Mouse (Mus musculus) lung, embryonic 14.5 days (tissue): ENCODE results near the gene Ints7. TPM values are rescaled to one million over a fixed set of nuclear protein-coding genes. Genes with fewer than 3 reads are reported as not detected.
A peak's percentile ranks its signal among the peaks of the same experiment; 100 is the strongest.

Source experiments
- ATAC-seq: fragments of 200-750 bp; cut with Nextera tagmentation; 2 replicates; pipeline ENCODE4 v1.8.0; 2017; ENCODE audit warnings: mild to moderate bottlenecking, moderate TSS enrichment, moderate library complexity; ENCODE audit not compliant: insufficient read depth
- DNase-seq: peaks from one replicate; pipeline ENCODE4 v3.0.0-alpha.2; 2015
- H3K27ac ChIP-seq: fragments of 300-500 bp; sonication (generic); 2 replicates; pipeline ENCODE4 v1.5.1; 2014; ENCODE audit warnings: low read depth, mild to moderate bottlenecking, moderate library complexity
- H3K27me3 ChIP-seq: fragments of 300-500 bp; sonication (generic); 2 replicates; pipeline ENCODE4 v1.6.1; 2014; ENCODE audit warnings: low read length, control low read depth; ENCODE audit not compliant: insufficient read depth
- H3K36me3 ChIP-seq: fragments of 300-500 bp; sonication (generic); 2 replicates; pipeline ENCODE4 v1.6.1; 2014; ENCODE audit warnings: control low read depth; ENCODE audit not compliant: insufficient read depth
- H3K4me1 ChIP-seq: fragments of 300-500 bp; sonication (generic); 2 replicates; pipeline ENCODE4 v1.6.1; 2014; ENCODE audit warnings: antibody characterized with exemption, control low read depth; ENCODE audit not compliant: insufficient read depth
- H3K4me2 ChIP-seq: fragments of 300-500 bp; sonication (generic); 2 replicates; pipeline ENCODE4 v1.6.1; 2014; ENCODE audit warnings: mild to moderate bottlenecking
- H3K4me3 ChIP-seq: fragments of 300-500 bp; sonication (generic); 2 replicates; pipeline ENCODE4 v1.5.1; 2014; ENCODE audit warnings: low read depth, low read length
- H3K9ac ChIP-seq: fragments of 300-500 bp; sonication (generic); 2 replicates; pipeline ENCODE4 v1.6.1; 2014
- H3K9me3 ChIP-seq: fragments of 300-500 bp; sonication (generic); 2 replicates; pipeline ENCODE4 v1.6.1; 2016; ENCODE audit warnings: low read depth, low read length, control low read depth
- CTCF ChIP-seq: IDR thresholded peaks from 2 replicates; pipeline ENCODE4 v1.5.1; 2016; ENCODE audit warnings: antibody characterized with exemption, low read depth
- WGBS: fragments of 180-500 bp; shearing (Covaris S2); extraction: QIAGEN DNeasy Blood & Tissue Kit; methylation state at CpG from one replicate; pipeline ENCODE4 v1.1.7; 2014; 5-methylcytosine and 5-hydroxymethylcytosine counted together
- polyA plus RNA-seq: library from polyadenylated mRNA; unstranded; fragments of >200 nt; fragmentation: Nextera tagmentation; extraction: Ambion mirVana; gene quantifications from 2 replicates; pipeline ENCODE4 v1.2.1, GENCODE M21; 2014

Gene Ints7
- polyA plus RNA-seq = 65.3 and 69.4 TPM in 2 replicates

- ATAC-seq = peak; percentile 99
- Histone ChIP-seq H3K27me3 (no peaks in the 10 kb centered on the region), H3K4me1 (peaks cover 12% of the 10 kb centered on the region), H3K9me3 (0 out of 2 replicates have a peak, but pooled peaks cover 2% of the 10 kb centered on the region), H3K36me3 (peaks cover 15% of the 10 kb centered on the region), H3K9ac (peak within 1 kb of the TSS; percentile 88), H3K4me3 (peak within 1 kb of the TSS; percentile 85), H3K27ac (peak within 1 kb of the TSS; percentile 98), H3K4me2 (peak within 1 kb of the TSS; percentile 85)
- under 1% methylated on average over 70 of the region's 70 CpGs for WGBS
- peak; percentile 100 for DNase-seq
- peak; percentile 99 for TF ChIP-seq CTCF
These were observed at the start of gene Ints7, which contains the start of gene Dtl for GRCm38 (mm10) chr1:191575458-191576247. Ints7 (plus strand) TSS chr1:191575636. Dtl (minus strand) TSS chr1:191575544.

- DNase-seq (peak; percentile 47), ATAC-seq (peak; percentile 49; the same call in 1 of the 2 replicates)
- H3K9ac ChIP-seq = no peak overlapping the region
- H3K4me2 ChIP-seq = no peak overlapping the region
- TF ChIP-seq CTCF = no peak
- H3K27me3 ChIP-seq = no peaks in the 10 kb centered on the region
- H3K4me3 ChIP-seq = no peak overlapping the region
- no peak overlapping the region for H3K27ac ChIP-seq
- H3K9me3 ChIP-seq = no peaks in the 10 kb centered on the region
- no peaks in the 10 kb centered on the region for H3K4me1 ChIP-seq
- no peaks in the 10 kb centered on the region for H3K36me3 ChIP-seq
- WGBS = 48% methylated on average over 3 of the region's 3 CpGs
These were observed 48.3 kb upstream of the Ints7 start for GRCm38 (mm10) chr1:191527089-191527488.

GRCm38 (mm10) chr1:191527921-191528612 is 47.4 kb upstream of the Ints7 start:
- WGBS = 32% methylated on average over 4 of the region's 4 CpGs
- ATAC-seq = 0 out of 2 replicates have a peak, but pooled peaks have one; percentile 23
- TF ChIP-seq CTCF = no peak

DNA sequence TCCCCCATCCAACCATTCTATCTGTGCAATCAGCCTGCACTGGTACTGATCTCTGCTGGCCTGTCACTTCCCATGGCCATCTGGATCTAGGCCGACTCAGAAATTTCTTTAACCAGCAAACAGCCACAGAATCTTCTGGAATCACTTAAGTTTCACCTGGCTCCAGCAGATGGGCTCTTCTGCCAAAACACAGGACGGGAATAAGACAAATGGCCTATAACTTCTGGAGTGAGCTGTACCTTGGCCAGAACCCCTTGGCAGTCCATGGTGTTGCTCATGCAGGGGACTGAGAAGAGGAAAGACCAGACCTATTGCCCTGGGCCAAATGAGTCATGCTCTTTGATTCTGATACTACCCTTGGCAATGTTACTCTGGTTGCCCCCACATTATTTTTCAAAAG is 46.0 kb upstream of the Ints7 start:
- no peak overlapping the region for H3K4me2 ChIP-seq
- H3K9ac ChIP-seq = no peak overlapping the region
- no peaks in the 10 kb centered on the region for H3K9me3 ChIP-seq
- H3K36me3 ChIP-seq = peaks cover 9% of the 10 kb centered on the region; the same call in 1 of the 2 replicates
- H3K27ac ChIP-seq = no peak overlapping the region
- ATAC-seq = no peak
- H3K4me1 ChIP-seq = no peaks in the 10 kb centered on the region
- no peak for TF ChIP-seq CTCF
- no peak for DNase-seq
- 74% methylated on average over 2 of the region's 2 CpGs for WGBS
- H3K4me3 ChIP-seq = no peak overlapping the region
- H3K27me3 ChIP-seq = no peaks in the 10 kb centered on the region

More at GRCm38 (mm10) chr1:191527921-191528612, 47.4 kb upstream of the Ints7 start:
- H3K27me3 ChIP-seq = no peaks in the 10 kb centered on the region
- no peak overlapping the region for H3K4me2 ChIP-seq
- no peak overlapping the region for H3K4me3 ChIP-seq
- H3K9ac ChIP-seq = no peak overlapping the region
- no peaks in the 10 kb centered on the region for H3K36me3 ChIP-seq
- no peaks in the 10 kb centered on the region for H3K9me3 ChIP-seq
- H3K27ac ChIP-seq = peak overlapping the region; percentile 5; the same call in 1 of the 2 replicates
- H3K4me1 ChIP-seq = no peaks in the 10 kb centered on the region
- DNase-seq = peak; percentile 66

DNA sequence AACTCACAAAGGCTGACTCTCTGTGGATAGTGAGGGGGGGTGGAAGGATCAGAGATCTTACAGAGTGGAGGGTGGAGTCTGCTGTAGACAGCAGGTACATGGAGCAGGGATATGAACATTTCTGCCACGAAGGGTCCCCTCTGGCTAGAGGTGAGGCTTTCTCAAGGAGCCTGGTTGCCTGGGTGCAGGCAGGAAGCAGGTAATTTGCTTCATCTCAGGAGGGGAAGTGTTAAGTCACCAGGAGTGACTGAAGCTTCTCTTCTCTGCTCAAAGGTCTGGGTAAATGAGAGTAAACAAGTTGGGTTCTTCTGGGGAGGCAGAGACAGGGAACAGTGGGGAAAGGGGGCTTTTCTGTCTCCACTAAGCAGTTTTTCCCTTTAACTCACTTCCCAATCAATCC is 44.4 kb upstream of the Ints7 start:
- Histone ChIP-seq H3K27me3 (no peaks in the 10 kb centered on the region), H3K36me3 (peaks cover 21% of the 10 kb centered on the region; the same call in 1 of the 2 replicates), H3K27ac (no peak overlapping the region), H3K9me3 (no peaks in the 10 kb centered on the region), H3K4me2 (no peak overlapping the region), H3K4me1 (no peaks in the 10 kb centered on the region), H3K4me3 (no peak overlapping the region), H3K9ac (no peak overlapping the region)
- DNase-seq = no peak
- no peak for TF ChIP-seq CTCF
- ATAC-seq = no peak
- 50% methylated on average over 1 of the region's 1 CpGs for WGBS

- Histone ChIP-seq H3K4me1 (no peaks in the 10 kb centered on the region), H3K4me3 (no peak overlapping the region), H3K4me2 (no peak overlapping the region), H3K27me3 (no peaks in the 10 kb centered on the region), H3K27ac (no peak overlapping the region), H3K36me3 (peaks cover 53% of the 10 kb centered on the region), H3K9me3 (no peaks in the 10 kb centered on the region), H3K9ac (no peak overlapping the region)
- no peak for TF ChIP-seq CTCF
- ATAC-seq (no peak), DNase-seq (no peak)
- WGBS = 64% methylated on average over 2 of the region's 2 CpGs
These were observed 40.5 kb upstream of the Ints7 start for GRCm38 (mm10) chr1:191534896-191535295.

DNA sequence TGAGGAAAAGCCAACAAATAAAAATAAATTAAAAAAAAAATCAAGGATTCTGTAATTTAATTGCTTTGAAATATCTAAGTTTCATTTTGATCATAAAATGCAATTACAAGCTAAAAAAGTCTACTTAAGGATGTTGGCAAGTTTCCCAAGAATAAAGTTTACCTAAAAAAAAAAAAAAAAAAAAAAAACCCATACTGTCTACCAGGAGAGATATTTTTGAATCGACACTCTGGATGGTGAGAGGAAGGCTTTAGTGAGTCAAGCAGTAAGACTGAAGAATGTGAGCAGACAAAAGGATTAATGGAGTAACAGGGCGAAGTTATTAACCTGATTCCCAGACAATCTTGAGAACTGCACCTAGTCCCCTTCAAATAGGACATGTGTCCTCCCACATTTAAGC is 35.1 kb upstream of the Ints7 start:
- ATAC-seq = no peak
- no peak for TF ChIP-seq CTCF
- peaks cover 79% of the 10 kb centered on the region for H3K36me3 ChIP-seq
- H3K4me3 ChIP-seq = no peak overlapping the region
- H3K27ac ChIP-seq = no peak overlapping the region
- 68% methylated on average over 2 of the region's 2 CpGs for WGBS
- H3K9me3 ChIP-seq = no peaks in the 10 kb centered on the region
- no peak for DNase-seq
- no peaks in the 10 kb centered on the region for H3K27me3 ChIP-seq
- H3K4me2 ChIP-seq = no peak overlapping the region
- no peaks in the 10 kb centered on the region for H3K4me1 ChIP-seq
- no peak overlapping the region for H3K9ac ChIP-seq
